Mouse (Mus musculus): Measurements from ENCODE around the gene Pip5k1b. TPM values are rescaled to one million over a fixed set of nuclear protein-coding genes. Genes with fewer than 3 reads are reported as not detected.
"Not testable (repeated sequence)": the region's sequence is repeated elsewhere in the genome, so short reads cannot be mapped to it uniquely, and the experiment has no call there.

Gene Pip5k1b
- 10 to 100 TPM; 20.3 to 21.3 TPM for total RNA-seq (2021)
- long read RNA-seq, experiment 1, transcript Pip5k1b-201 (15 exons, 2,573 nt) = major isoform, 7 of 21 reads
- long read RNA-seq, experiment 1, partial matches to known transcripts = 1 of 21 reads
- long read RNA-seq, experiment 1, other reads (novel, unspliced or antisense) = 13 of 21 reads
- long read RNA-seq, experiment 2, transcript Pip5k1b-201 (15 exons, 2,573 nt) = major isoform, 8 of 13 reads
- long read RNA-seq, experiment 2, partial matches to known transcripts = 0 of 13 reads
- long read RNA-seq, experiment 2, other reads (novel, unspliced or antisense) = 5 of 13 reads

DNA sequence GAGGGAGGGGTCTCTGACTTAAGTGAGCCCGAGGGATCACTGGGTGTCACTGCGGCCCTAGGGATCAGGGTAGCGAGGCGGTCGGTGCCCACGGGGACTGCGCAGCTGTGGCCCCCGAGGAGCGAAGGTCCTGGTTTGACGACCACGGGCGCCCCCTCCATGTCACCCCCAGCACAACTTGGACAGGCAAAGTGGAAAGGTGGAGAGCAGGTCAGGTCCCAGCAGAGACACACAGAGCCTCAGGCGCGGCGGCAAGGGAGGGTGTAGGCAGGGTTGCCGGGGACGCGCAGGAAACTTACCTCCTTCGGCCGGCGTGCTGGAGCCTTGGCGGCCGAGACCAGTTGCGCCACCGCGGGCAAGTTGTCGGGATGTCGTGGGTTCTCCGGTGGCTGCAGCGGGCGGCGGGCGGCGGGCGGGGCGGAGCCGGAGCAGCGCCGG lies at the start of gene Pip5k1b:
Pip5k1b (minus strand) TSS at position 407 of the 438 bp plus-strand sequence.
- peak; percentile 35 to 67 for DNase-seq

DNA sequence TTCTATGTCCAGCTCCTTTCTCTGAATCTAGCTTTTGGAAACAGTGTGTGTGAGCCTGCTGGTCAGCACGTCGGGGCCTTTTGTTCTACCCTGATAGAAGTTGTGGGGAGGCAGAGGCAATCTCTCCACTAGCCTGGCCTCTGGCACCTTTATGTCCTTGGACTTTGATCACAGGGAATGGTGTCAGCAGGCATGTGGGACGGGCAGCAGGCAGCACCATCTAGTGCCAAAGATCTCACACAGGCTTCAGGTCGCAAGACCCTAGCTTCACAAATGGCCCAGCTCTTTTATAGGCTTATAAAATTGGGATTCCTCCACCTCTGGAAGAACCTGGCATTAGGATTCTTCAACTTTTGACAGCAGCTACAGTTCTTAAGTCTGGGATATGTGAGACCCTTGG lies 48.4 kb upstream of the Pip5k1b start:
- peak; percentile 14 to 38 for DNase-seq

DNA sequence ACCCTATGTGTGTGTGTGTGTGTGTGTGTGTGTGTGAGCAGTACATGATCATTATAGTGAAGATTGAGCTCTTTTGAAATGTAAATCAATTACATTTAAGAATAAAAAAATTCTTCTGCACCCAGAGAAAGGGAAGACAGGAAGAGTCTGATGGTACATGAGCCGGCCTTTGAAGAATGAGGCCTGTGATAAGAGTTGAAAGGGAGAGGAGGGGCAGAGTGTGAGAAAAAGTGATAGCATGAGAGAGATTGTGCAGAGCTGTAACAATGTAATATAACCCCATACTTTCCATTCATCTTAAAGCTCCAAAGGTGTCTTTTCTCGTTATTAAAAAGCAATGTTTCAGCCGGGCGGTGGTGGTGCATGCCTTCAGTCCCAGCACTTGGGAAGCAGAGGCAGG lies 47.8 kb upstream of the Pip5k1b start:
- no peak for DNase-seq

DNA sequence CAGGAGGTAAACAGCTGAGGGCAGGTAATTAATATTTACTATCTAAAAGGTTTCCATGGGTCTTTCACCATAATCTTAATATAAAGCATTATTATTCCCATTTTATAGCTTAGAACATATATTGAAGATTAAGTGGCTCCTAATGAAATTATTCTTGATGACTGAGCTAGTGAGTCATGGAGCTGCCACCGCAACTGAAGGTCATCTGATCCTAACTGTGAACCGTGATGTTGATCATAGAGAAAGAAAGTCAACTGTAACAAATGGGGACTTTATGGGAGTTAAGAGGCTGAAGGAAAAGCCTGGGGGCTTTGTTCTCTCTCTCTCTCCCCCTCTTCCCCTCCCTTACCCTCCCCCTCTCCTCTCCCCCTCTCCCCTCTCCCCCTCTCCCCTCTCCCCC lies 31.1 kb upstream of the Pip5k1b start:
- no peak for DNase-seq

DNA sequence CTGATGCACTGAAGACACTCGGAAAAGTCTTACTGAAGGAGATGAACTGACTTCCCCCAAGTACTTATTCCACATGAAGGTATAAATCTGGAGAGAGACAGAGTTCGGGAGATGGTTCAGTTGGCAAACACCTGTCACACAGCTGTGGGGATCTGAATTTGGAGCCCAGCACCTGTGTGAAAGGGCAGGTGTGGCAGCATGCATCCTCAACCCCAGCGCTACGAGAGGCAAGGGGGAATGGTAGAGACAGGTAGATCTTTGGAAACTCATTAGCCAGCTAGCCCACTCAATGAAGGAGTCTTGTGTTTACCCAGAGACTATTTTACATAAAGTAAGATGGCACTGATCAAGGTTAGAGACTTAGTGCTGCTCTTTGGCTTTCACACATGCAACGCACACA lies 29.5 kb upstream of the Pip5k1b start:
- DNase-seq = no peak

DNA sequence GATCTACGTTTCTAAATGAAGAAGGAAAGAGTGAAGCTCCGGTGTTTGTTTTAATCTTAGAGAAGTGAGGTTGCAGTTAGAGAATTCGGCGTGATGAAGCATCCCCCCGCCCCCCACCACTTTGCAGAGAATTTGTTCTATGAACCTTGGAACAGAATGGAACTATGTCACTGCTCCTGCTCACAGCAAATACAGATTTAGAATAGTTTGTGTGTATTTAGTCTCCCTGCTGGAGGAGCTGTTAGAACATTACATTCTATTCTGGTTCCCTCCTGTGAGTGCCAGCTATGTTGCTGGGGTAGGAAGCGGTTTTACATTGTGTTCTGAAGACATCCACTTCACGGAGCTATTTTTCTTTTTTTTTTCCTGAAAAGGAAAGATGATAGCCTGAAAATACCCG lies 28.3 kb upstream of the Pip5k1b start:
- peak in 1 of 2 experiments; percentile 22 for DNase-seq

DNA sequence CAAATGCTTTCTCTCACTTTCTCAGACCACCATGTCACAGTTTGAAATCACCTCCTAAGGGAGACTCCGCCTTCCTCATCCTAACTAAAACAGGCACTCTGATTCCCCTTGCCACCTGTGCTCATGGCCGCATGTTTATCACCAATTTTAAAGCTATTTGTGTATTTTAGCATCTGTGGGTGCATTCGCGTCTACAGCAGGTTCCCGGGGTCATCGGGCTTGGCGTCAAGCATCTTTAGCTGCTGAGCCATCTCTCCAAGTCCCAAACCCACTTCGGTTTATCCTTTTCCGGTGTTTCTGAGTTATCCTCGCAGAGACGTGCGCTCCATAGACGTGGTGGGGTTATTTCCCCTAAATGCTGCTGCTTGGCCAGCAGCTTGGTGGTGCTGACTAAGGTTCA lies 20.5 kb upstream of the Pip5k1b start:
- no peak for DNase-seq

DNA sequence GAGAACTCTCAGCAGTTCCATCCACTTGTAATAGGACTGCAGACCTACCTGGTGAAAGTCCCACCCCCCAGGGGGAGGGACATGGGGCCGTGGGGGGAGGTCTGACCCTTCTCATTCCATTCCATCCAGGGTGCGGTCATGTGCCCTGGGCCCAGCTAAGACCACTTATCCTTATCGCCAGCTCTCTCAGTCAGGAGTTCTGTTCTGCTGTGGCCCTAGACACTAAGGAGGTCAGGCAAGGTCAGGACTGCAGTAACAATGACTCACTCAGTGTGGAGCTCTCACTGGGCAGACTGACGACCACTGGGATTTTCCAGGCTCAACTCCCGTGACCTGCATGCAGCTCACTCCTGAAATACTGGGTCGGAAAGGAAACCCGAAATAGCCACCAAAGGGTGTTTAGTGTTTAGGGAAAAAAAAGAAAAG lies 16.1 kb upstream of the Pip5k1b start:
- peak; percentile 66 to 76 for DNase-seq

DNA sequence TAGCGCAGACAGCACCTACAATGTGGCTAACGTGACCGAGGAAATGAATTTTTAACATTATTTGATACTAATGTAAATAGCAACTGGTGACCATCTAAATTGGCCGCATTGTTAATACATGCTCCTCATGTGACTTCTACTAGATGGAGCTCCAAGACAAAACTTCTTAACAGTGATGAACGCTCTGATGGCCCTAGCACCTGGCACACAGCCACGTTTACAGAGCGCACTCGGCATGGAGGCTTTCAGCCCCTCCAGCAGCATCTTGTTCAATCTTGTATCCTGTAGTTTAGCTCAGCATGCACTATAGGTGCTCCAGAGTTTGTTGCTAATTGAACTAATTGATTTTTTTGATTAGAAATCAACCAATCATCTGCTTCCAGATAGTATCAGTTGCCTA lies 15.3 kb upstream of the Pip5k1b start:
- no peak for DNase-seq

DNA sequence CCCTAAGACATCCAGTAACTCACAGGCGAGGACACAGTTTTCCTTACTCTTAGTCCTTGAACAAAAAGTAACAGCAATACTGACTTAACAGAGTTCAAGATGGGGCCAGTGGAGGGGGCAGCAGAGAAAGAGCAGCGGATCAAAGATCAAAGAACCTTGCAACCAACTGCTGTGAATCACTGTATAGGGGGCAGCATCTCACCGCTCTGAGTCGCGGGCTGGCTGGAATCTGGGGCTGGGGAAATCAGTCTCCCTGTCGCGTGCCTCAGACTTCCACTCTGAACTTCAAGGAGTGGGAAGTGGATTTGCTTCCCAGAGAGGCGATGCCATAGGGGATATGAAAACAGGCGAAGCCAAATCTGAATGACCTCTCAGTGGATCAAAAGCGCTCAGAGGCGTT lies 1.8 kb upstream of the Pip5k1b start:
- DNase-seq = peak in 1 of 2 experiments; percentile 51

DNA sequence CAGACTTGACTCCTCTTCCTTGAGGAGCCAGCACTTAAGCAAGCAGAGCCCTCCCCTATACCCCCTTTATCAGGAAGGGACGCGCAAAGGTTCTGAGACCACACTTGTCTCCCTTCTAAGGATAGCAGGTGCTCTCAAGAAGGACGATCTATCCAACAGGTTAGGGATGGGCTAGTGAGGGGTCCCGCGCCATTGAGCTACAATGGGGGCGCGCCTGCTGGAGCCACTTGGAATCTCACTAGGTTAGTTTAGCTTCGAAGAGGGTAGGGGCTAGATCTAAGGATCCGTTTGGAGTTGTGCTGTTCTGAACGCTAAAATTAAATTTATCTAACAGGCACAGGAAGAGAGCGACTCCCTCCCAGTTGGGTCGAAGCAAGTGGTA lies 904 bp upstream of the Pip5k1b start:
- no peak for DNase-seq

DNA sequence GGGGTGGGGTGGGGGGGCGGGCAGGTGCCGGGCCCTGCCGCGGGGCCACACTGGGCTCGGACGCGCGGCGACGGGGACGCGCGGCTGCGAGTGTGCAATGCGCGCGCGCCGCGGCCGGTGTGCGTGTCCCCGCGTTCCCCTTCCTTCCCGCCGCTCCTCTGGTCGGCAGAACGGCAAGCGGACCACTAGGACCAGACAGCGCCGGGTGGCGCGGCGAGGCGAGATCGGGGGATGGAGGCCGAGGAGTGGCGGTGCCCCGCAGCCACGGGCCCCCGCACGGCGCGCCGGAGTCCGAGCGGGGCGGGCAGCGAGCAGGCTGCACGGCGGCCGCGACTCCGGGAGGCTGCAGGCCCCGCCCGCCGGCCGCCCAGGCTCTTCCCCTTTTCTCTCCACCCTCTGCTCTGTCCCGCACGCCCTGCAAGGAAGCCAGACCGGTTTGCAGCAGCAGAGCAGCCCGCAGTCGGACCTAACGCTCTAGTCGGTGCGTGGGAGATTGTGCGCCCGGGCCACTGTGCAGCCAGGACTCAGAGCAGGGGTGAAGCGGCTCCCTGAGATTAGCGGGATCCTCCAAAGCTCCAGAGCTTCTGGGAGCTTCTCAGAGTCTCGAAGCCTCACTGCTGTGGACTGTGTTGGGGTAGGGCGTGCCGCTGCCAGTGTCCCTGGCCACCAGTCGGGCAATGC lies 372 bp upstream of the Pip5k1b start:
- peak; percentile 74 to 76 for DNase-seq

DNA sequence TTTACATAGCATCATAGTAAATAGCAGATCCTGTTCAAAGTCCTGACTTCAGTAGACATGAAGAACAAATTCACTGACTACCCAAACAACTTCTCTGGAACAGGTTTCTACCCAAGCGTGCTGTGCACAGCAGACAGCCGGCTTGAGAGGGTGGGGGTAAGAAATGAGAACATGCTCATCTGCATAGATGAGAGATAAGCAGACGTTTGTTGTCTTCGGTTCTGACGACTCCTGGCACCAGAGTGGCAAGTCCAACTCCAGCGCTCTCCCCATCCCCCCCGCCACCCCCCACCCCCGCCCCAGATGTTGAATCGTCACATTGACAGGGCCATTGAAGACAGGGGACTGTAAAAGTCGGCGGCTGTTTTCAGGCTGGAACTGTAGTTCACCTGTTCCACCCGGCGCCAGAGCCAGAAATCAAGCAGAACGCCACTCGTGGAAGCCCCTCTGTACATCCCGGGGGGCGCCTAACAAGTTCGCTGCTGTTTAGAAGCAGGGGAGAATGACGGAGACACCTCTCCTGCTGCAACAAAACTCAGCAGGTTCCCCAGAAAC lies 684 bp downstream of the Pip5k1b start:
- no peak for DNase-seq

DNA sequence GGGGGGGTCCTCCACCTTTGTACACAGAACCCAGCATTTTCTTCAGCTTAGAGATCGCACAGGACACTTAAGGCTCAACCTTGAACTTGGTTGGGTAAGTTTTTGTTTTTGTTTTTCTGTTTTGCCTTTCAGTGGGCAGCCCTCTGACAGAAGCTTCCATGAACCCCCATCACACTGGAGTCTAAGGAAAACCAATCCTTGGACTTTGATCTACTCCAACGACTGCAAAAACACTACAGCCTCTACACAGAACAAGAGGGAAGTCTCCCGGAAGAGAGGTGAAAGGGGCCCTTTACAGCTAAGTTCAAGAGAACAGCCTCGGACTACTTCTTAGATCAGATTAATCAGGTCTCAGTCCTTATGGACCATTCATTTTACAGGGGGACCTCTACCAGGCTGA lies 1.2 kb downstream of the Pip5k1b start:
- DNase-seq = no peak

DNA sequence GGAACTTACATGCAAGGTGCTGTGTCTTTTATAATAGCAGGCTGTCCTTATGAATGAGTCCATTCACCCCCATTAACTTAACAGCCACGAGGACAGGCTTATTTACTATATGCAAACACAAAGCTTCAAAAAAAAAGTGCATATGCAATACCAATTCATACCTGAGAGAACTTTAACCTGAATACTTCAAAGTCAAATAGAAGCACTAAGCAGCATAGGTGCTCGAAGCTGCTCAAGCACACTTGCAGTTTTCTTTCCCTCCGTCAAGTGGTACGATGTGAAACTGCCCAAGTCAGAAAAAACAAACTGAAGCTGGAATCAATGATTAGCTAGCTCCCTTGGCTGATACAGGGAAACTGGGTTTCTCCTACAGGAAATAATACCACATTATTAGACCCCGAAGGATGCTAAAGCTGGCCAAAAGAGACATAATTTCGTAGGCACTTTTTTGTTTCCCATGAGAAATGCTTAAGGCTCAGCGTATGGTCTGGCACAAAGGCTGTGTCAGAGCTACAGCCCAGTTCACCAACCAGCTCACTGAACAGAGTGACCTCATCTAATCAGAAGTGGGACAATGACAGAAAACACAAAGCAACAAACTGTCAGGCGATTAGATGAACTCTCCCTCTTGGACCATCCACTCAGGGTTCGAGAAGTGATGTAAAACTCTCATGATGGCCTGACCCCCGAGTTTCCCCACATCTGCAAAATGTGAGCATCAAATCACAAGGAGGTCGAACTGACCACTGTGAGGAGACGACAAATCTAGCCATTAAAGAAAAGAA lies 2.2 kb downstream of the Pip5k1b start:
- DNase-seq = no peak

DNA sequence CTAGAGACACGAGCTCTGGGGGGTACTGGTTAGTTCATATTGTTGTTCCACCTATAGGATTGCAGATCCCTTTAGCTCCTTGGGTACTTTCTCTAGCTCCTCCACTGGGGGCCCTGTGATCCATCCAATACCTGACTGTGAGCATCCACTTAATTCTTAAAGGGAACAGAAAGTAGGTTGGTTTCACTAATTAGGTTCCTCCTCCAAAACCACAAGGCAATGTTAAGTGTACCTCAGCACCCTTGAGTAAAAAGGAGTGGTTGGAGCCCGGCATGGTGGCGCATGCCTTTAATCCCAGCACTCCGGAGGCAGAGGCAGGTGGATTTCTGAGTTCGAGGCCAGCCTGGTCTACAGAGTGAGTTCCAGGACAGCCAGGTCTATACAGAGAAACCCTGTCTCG lies 3.0 kb downstream of the Pip5k1b start:
- not testable (repeated sequence) for DNase-seq

DNA sequence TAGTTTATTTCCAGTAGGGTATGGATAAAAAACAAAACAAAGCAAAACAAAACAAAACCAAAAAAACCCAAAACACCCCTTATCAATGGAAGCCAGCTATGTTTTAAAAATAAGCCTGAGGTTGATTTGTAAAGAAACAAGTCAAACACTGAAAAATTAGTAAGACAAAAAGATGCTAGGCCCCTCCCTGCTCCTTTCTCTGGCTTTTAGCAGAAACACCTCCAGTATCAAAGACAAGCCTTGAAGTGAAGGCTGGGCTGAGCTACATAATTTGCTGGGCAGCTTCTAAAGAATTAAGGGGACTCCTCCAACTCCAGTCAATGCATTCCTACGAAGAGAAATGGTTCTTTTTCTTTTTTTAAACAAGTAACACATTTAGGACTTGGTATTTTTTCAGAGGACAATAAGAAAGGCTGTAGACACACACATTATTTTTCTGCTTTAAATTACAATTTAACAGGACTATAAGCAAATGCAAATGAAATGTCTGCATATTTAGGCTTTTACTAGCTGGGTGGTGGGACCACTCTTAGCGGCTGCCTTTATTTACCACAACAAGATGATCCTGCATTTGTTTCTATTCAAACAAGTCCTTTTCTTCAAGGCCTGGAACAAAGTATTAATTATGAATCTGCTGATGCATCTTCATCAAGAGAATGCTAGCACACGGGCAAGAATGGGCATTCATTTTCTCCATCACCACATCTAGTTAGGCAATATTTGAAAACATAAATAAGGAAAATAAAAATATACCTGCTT lies 4.3 kb downstream of the Pip5k1b start:
- DNase-seq = no peak

DNA sequence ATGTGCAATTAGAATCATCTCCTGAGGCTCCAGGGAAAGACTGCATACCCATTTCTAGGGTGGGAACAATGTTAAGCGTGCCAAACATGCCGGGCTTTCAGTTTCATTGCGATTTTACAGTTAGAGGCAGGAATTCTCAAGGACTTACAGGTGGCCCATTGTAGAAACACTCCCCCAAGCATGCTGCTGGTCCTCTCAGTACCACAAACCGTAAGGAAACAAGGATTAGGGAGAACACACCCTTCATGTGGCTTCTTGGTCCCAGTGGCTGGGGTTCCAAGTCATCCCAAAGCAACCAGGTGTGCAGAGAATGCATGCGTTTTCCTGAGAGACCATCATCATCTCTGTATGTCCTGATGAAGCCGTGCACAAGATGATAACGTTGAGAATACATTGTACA lies 4.9 kb downstream of the Pip5k1b start:
- DNase-seq = no peak

DNA sequence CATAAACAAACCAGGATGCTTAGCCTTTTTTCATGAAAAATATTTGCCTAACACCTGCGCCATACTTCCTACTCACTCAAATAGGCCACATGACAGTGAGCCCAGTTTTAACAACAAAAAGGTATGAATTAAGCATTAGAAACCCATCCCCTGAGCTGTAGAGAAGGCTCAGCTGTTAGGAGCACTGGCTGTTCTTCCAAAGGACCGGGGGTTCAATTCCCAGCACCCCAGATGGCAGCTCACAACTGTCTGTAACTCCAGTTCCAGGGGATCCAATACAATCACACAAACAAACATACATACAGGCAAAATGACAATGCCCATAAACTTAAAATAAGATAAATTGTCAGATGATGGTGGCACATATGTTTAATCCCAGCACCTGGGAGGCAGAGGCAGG lies 5.7 kb downstream of the Pip5k1b start:
- no peak for DNase-seq

DNA sequence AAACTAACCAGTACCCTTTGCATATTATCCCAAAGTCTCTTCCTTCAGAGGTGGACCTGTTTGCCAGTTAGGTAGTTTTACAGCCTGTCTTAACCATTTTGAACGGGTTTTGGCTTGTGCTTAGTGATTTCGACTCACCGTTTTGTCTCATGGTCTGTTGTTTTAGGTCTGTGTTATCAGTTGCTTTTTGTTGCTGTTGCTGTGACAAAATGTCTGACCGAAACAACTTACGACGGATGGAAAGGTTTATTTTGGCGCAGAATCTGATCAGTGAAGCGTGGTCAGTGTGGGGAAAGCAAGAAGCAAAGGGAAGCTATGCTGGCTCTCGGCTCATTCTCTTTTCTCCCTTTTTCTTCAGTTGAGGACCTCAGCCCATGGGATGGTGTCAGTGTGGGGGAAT lies 7.3 kb downstream of the Pip5k1b start:
- no peak for DNase-seq

DNA sequence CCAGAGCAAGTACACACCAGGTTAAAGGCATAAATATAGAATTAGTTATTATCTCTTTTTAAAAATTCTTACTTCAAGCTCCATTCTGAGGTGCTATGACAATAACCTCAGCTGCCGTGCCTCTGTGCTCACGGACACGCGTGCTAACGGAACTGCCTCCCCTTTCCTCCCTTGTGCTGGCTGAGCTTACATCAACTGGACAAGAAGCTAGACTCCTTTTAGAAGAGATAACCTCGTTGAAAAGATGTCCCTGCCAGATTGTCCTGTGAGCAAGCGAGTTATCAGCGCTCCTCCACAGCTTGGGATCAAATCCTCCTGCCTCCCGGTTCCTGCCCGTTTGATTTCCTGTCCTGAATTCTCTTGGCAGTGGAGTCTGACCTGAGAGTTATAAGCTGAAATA lies 9.5 kb downstream of the Pip5k1b start:
- no peak for DNase-seq
